Mouse (Mus musculus) ES-E14 (cell line): ENCODE measurements around the gene Tstd1.

ENCODE experiments used
- HCFC1 ChIP-seq: IDR thresholded peaks from 2 replicates; pipeline ENCODE4 v1.6.1; 2012; ENCODE audit warnings: low read length, inconsistent platforms, borderline replicate concordance; ENCODE audit not compliant: insufficient read depth
- MAFK ChIP-seq: IDR thresholded peaks from 2 replicates; pipeline ENCODE4 v1.6.1; 2014; ENCODE audit warnings: mild to moderate bottlenecking, low read depth, low read length, inconsistent platforms; ENCODE audit not compliant: insufficient read depth
- ZC3H11A ChIP-seq: IDR thresholded peaks from 2 replicates; pipeline ENCODE4 v1.6.1; 2012; ENCODE audit warnings: low read depth, mild to moderate bottlenecking, inconsistent platforms, low read length, borderline replicate concordance

- TF ChIP-seq HCFC1: no peak
- TF ChIP-seq MAFK: no peak
- no peak for TF ChIP-seq ZC3H11A
These were observed 41.1 kb downstream of the Tstd1 start for GRCm38 (mm10) chr1:171459791-171460190.
